Mouse (Mus musculus) liver, adult 2 months (tissue): Measurements from ENCODE around the gene 2310022A10Rik.

ENCODE experiments used
- CTCF ChIP-seq: fragments of 200-500 bp; IDR thresholded peaks from 2 replicates; pipeline ENCODE4 v1.5.1; 2011; ENCODE audit warnings: low read depth, low read length, control low read depth
- POLR2A ChIP-seq: fragments of 200-500 bp; IDR thresholded peaks from 2 replicates; pipeline ENCODE4 v1.6.1; 2011; ENCODE audit warnings: low read length, control low read depth; ENCODE audit not compliant: insufficient read depth; ENCODE audit errors: extremely low read depth

GRCm38 (mm10) chr7:27572133-27572532 is 19.1 kb downstream of the 2310022A10Rik start:
- no peak for TF ChIP-seq POLR2A
- TF ChIP-seq CTCF, result no peak
